Mouse (Mus musculus) MEL (cell line): ENCODE results near the gene Marf1. TPM values are rescaled to one million over a fixed set of nuclear protein-coding genes. Genes with fewer than 3 reads are reported as not detected.

Experiments used
- DNase-seq: peaks from one replicate; pipeline ENCODE4 v3.0.0; 2011; ENCODE audit warnings: low read depth, low spot score
- H3K27ac ChIP-seq: 2 replicates; pipeline ENCODE4 v1.5.1; 2012; ENCODE audit warnings: low read depth, mild to moderate bottlenecking, control low read depth, low read length, moderate library complexity; ENCODE audit not compliant: control insufficient read depth
- H3K27me3 ChIP-seq, 2 experiments: fragments of 150-350 bp in 1 of 2; sonication (generic) in 1 of 2; 2 replicates each; pipeline ENCODE4 v1.6.1; 2012; ENCODE audit warnings: low read length in 2 of 2, mild to moderate bottlenecking in 2 of 2, improper control_type of control experiment in 1 of 2, moderate library complexity in 1 of 2; ENCODE audit not compliant: insufficient read depth in 2 of 2, control insufficient read depth in 1 of 2
- H3K36me3 ChIP-seq, 2 experiments: 2 replicates each; pipeline ENCODE4 v1.6.1; 2012 to 2014; ENCODE audit warnings: low read length in 2 of 2, improper control_type of control experiment in 1 of 2, inconsistent platforms in 1 of 2, mild to moderate bottlenecking in 1 of 2; ENCODE audit not compliant: insufficient read depth in 2 of 2, control insufficient read depth in 1 of 2
- H3K4me1 ChIP-seq, 2 experiments: fragments of 150-350 bp in 1 of 2; sonication (generic) in 1 of 2; 2 replicates each; pipeline ENCODE4 v1.6.1; 2012; ENCODE audit warnings: low read length in 2 of 2, improper control_type of control experiment in 1 of 2, mild to moderate bottlenecking in 1 of 2; ENCODE audit not compliant: insufficient read depth in 2 of 2, control insufficient read depth in 1 of 2
- H3K4me3 ChIP-seq, 2 experiments: fragments of 150-350 bp in 1 of 2; sonication (generic) in 1 of 2; 2 replicates each; pipeline ENCODE4 v1.5.1; 2012; ENCODE audit warnings: low read depth in 2 of 2, low read length in 2 of 2, mild to moderate bottlenecking in 2 of 2, moderate library complexity in 2 of 2, control low read depth in 1 of 2, improper control_type of control experiment in 1 of 2; ENCODE audit not compliant: control insufficient read depth in 1 of 2, insufficient read depth in 1 of 2
- H3K79me2 ChIP-seq: 2 replicates; pipeline ENCODE4 v1.6.1; 2012; ENCODE audit warnings: mild to moderate bottlenecking, low read length, moderate library complexity; ENCODE audit not compliant: control insufficient read depth, poor library complexity, insufficient read depth
- H3K9ac ChIP-seq: 2 replicates; pipeline ENCODE4 v1.6.1; 2012; ENCODE audit warnings: low read depth, mild to moderate bottlenecking, control low read depth, low read length, moderate library complexity; ENCODE audit not compliant: control insufficient read depth, poor library complexity, severe bottlenecking
- H3K9me3 ChIP-seq: fragments of 150-350 bp; sonication (generic); replicated peaks from 2 replicates; pipeline ENCODE4 v1.6.1; 2012; ENCODE audit warnings: mild to moderate bottlenecking, low read length, improper control_type of control experiment, moderate library complexity; ENCODE audit not compliant: insufficient read depth
- BHLHE40 ChIP-seq: IDR thresholded peaks from 2 replicates; pipeline ENCODE4 v1.6.1; 2012; ENCODE audit warnings: low read depth, mild to moderate bottlenecking, inconsistent platforms, low read length, improper control_type of control experiment, borderline replicate concordance
- CHD1 ChIP-seq: IDR thresholded peaks from 2 replicates; pipeline ENCODE4 v1.6.1; 2012; ENCODE audit warnings: low read depth, mild to moderate bottlenecking, inconsistent platforms, low read length, improper control_type of control experiment
- CHD2 ChIP-seq: IDR thresholded peaks from 2 replicates; pipeline ENCODE4 v1.6.1; 2011; ENCODE audit warnings: low read length, improper control_type of control experiment
- CTCF ChIP-seq, 3 experiments: IDR thresholded peaks in 2 of 3; conservative IDR thresholded peaks in 1 of 3; 2 replicates each; pipeline ENCODE4 v1.5.1; 2011 to 2012; ENCODE audit warnings: low read length in 3 of 3, low read depth in 2 of 3, mild to moderate bottlenecking in 2 of 3, improper control_type of control experiment in 1 of 3, inconsistent platforms in 1 of 3, mixed read lengths in 1 of 3, moderate library complexity in 1 of 3; ENCODE audit not compliant: control insufficient read depth in 1 of 3, insufficient read depth in 1 of 3, poor library complexity in 1 of 3, severe bottlenecking in 1 of 3
- E2F4 ChIP-seq: IDR thresholded peaks from 2 replicates; pipeline ENCODE4 v1.6.1; 2011; ENCODE audit warnings: low read depth, low read length, improper control_type of control experiment, borderline replicate concordance
- ELF1 ChIP-seq: IDR thresholded peaks from 2 replicates; pipeline ENCODE4 v1.6.1; 2014; ENCODE audit warnings: low read depth, mild to moderate bottlenecking, inconsistent platforms, low read length, improper control_type of control experiment, moderate library complexity
- EP300 ChIP-seq, 2 experiments: IDR thresholded peaks; 2 replicates each; pipeline ENCODE4 v1.6.1; 2011; ENCODE audit warnings: improper control_type of control experiment in 2 of 2, low read length in 2 of 2, low read depth in 1 of 2, mild to moderate bottlenecking in 1 of 2
- GABPA ChIP-seq: IDR thresholded peaks from 2 replicates; pipeline ENCODE4 v1.6.1; 2012; ENCODE audit warnings: low read depth, mild to moderate bottlenecking, inconsistent platforms, low read length, improper control_type of control experiment, moderate library complexity
- GATA1 ChIP-seq: IDR thresholded peaks from 2 replicates; pipeline ENCODE4 v1.6.1; 2011; ENCODE audit warnings: low read depth, low read length, improper control_type of control experiment
- HCFC1 ChIP-seq: IDR thresholded peaks from 2 replicates; pipeline ENCODE4 v1.6.1; 2012; ENCODE audit warnings: low read depth, mild to moderate bottlenecking, inconsistent platforms, low read length, improper control_type of control experiment, moderate library complexity
- JUND ChIP-seq: IDR thresholded peaks from 2 replicates; pipeline ENCODE4 v1.6.1; 2011; ENCODE audit warnings: low read depth, mild to moderate bottlenecking, improper control_type of control experiment, low read length
- KAT2A ChIP-seq: conservative IDR thresholded peaks from 2 replicates; pipeline ENCODE4 v1.6.1; 2012; ENCODE audit warnings: low read depth, low read length, improper control_type of control experiment, inconsistent platforms
- MAFK ChIP-seq: IDR thresholded peaks from 2 replicates; pipeline ENCODE4 v1.6.1; 2011; ENCODE audit warnings: low read depth, mild to moderate bottlenecking, low read length, improper control_type of control experiment, borderline replicate concordance
- MAX ChIP-seq: IDR thresholded peaks from 2 replicates; pipeline ENCODE4 v1.6.1; 2011; ENCODE audit warnings: low read length, improper control_type of control experiment
- MAZ ChIP-seq: IDR thresholded peaks from 2 replicates; pipeline ENCODE4 v1.6.1; 2012; ENCODE audit warnings: low read depth, mild to moderate bottlenecking, inconsistent platforms, low read length, improper control_type of control experiment
- MEF2A ChIP-seq: IDR thresholded peaks from 2 replicates; pipeline ENCODE4 v1.6.1; 2014; ENCODE audit warnings: low read depth, mild to moderate bottlenecking, inconsistent platforms, low read length, improper control_type of control experiment; ENCODE audit not compliant: poor library complexity, insufficient replicate concordance, severe bottlenecking; ENCODE audit errors: extremely low read depth
- MYB ChIP-seq: IDR thresholded peaks from 2 replicates; pipeline ENCODE4 v1.6.1; 2011; ENCODE audit warnings: mild to moderate bottlenecking, low read depth, low read length, improper control_type of control experiment
- MYC ChIP-seq: IDR thresholded peaks from 2 replicates; pipeline ENCODE4 v1.6.1; 2011; ENCODE audit warnings: low read depth, mild to moderate bottlenecking, low read length, improper control_type of control experiment, moderate library complexity
- NELFE ChIP-seq: IDR thresholded peaks from 2 replicates; pipeline ENCODE4 v1.6.1; 2011; ENCODE audit warnings: low read depth, low read length, improper control_type of control experiment
- NRF1 ChIP-seq: IDR thresholded peaks from 2 replicates; pipeline ENCODE4 v1.6.1; 2014; ENCODE audit warnings: low read depth, mild to moderate bottlenecking, inconsistent platforms, low read length, improper control_type of control experiment, moderate library complexity; ENCODE audit not compliant: poor library complexity, insufficient read depth, severe bottlenecking
- POLR2A ChIP-seq, 2 experiments: IDR thresholded peaks; 2 replicates each; pipeline ENCODE4 v1.6.1; 2011 to 2012; ENCODE audit warnings: low read length in 2 of 2, mild to moderate bottlenecking in 2 of 2, control low read depth in 1 of 2, improper control_type of control experiment in 1 of 2, low read depth in 1 of 2, moderate library complexity in 1 of 2; ENCODE audit not compliant: control insufficient read depth in 1 of 2, insufficient read depth in 1 of 2, poor library complexity in 1 of 2
- POLR2AphosphoS2 ChIP-seq: IDR thresholded peaks from 2 replicates; pipeline ENCODE4 v1.6.1; 2011; ENCODE audit warnings: low read length, improper control_type of control experiment
- POLR2AphosphoS5 ChIP-seq: IDR thresholded peaks from 2 replicates; pipeline ENCODE4 v1.6.1; 2012; ENCODE audit warnings: low read depth, borderline replicate concordance, mild to moderate bottlenecking, inconsistent platforms, low read length, moderate library complexity, mixed read lengths
- RCOR1 ChIP-seq: IDR thresholded peaks from 2 replicates; pipeline ENCODE4 v1.6.1; 2012; ENCODE audit warnings: low read depth, mild to moderate bottlenecking, inconsistent platforms, low read length, improper control_type of control experiment
- SIN3A ChIP-seq: IDR thresholded peaks from 2 replicates; pipeline ENCODE4 v1.6.1; 2012; ENCODE audit warnings: low read length, improper control_type of control experiment, inconsistent platforms
- SMC3 ChIP-seq: IDR thresholded peaks from 2 replicates; pipeline ENCODE4 v1.6.1; 2011; ENCODE audit warnings: low read depth, low read length, improper control_type of control experiment
- TAL1 ChIP-seq: IDR thresholded peaks from 2 replicates; pipeline ENCODE4 v1.6.1; 2012; ENCODE audit warnings: mild to moderate bottlenecking, inconsistent platforms, low read length, moderate library complexity, mixed read lengths
- TBP ChIP-seq: IDR thresholded peaks from 2 replicates; pipeline ENCODE4 v1.8.0; 2011; ENCODE audit warnings: low read depth, low read length, improper control_type of control experiment
- TCF12 ChIP-seq: IDR thresholded peaks from 2 replicates; pipeline ENCODE4 v1.6.1; 2014; ENCODE audit warnings: low read depth, mild to moderate bottlenecking, inconsistent platforms, low read length, improper control_type of control experiment, moderate library complexity
- UBTF ChIP-seq: IDR thresholded peaks from 2 replicates; pipeline ENCODE4 v1.6.1; 2012; ENCODE audit warnings: low read depth, mild to moderate bottlenecking, inconsistent platforms, low read length, improper control_type of control experiment, moderate library complexity, borderline replicate concordance; ENCODE audit not compliant: insufficient read depth
- USF1 ChIP-seq: IDR thresholded peaks from 2 replicates; pipeline ENCODE4 v1.6.1; 2014; ENCODE audit warnings: low read depth, mild to moderate bottlenecking, inconsistent platforms, low read length, improper control_type of control experiment, moderate library complexity
- USF2 ChIP-seq, 2 experiments: IDR thresholded peaks; 2 replicates each; pipeline ENCODE4 v1.6.1; 2011 to 2012; ENCODE audit warnings: improper control_type of control experiment in 2 of 2, low read length in 2 of 2, borderline replicate concordance in 1 of 2, inconsistent platforms in 1 of 2, low read depth in 1 of 2, mild to moderate bottlenecking in 1 of 2; ENCODE audit not compliant: insufficient read depth in 1 of 2
- ZC3H11A ChIP-seq: IDR thresholded peaks from 2 replicates; pipeline ENCODE4 v1.6.1; 2012; ENCODE audit warnings: low read depth, mild to moderate bottlenecking, inconsistent platforms, low read length, improper control_type of control experiment
- ZKSCAN1 ChIP-seq: IDR thresholded peaks from 2 replicates; pipeline ENCODE4 v1.6.1; 2012; ENCODE audit warnings: low read depth, mild to moderate bottlenecking, inconsistent platforms, low read length, improper control_type of control experiment, moderate library complexity
- ZMIZ1 ChIP-seq: IDR thresholded peaks from 2 replicates; pipeline ENCODE4 v1.6.1; 2012; ENCODE audit warnings: low read depth, mild to moderate bottlenecking, inconsistent platforms, low read length, improper control_type of control experiment, moderate library complexity
- ZNF384 ChIP-seq: IDR thresholded peaks from 2 replicates; pipeline ENCODE4 v1.6.1; 2012; ENCODE audit warnings: low read depth, mild to moderate bottlenecking, inconsistent platforms, low read length, improper control_type of control experiment
- polyA plus RNA-seq, 2 experiments: library from polyadenylated mRNA; stranded (reverse) in 1 of 2; unstranded in 1 of 2; fragments of >175 nt in 1 of 2; fragments of >200 nt in 1 of 2; gene quantifications; 2 replicates each; pipeline versions ENCODE4 v1.2.1 to v1.2.4; 2012; ENCODE audit warnings: low replicate concordance in 2 of 2, low read depth in 1 of 2; ENCODE audit not compliant: insufficient read length in 2 of 2, insufficient read depth in 1 of 2, missing spikeins in 1 of 2
- total RNA-seq: library from RNA; depleted of rRNA; stranded (reverse); fragments of 300-350 nt; gene quantifications from 2 replicates; pipeline ENCODE4 v1.2.3, GENCODE M21; 2012

The Marf1 gene
- total and polyA plus RNA-seq, 3 experiments: 8.7 to 16.2 TPM; not detected in 1

DNA sequence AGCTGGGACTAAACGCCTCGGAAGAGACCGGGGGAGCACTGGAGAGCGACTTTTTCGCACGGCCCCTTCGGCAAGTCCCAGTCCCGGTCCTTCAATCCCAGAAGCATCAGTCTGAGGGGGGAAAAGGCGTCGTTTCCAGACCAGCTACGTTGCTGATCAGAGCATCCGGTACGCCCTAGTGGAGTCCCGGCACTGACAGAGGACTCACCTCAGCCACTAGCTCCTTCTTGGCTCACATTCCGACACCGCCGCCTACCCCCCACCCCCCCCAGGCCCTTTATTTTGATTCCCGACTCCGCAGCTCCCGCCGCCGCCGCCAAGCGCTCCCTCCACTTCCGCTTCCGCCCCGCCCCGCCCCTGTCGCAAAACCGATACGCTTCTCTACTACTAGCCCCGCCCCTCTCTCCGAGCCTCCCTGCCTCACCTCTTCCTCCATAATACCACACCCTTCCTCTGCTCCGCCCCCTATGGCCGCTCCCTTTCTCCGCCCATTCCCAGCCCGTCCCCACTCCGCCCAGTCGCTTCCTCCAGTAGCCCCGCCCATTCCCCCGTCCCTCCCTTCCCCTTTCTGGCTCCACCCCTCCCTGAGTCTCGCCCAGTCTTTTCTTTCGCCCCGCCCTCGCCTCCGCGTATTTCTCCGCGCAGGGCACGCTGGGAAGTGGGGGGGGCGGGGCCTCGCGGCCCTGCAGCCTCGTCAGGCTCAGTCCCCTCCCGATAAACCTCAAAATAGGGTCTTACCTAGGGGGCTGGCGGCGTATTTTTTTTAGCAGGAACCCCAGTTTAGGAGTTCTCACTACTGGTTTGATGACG is 4.0 kb downstream of the Marf1 start:
- peak overlapping the region; percentile 71 for H3K27ac ChIP-seq
- H3K9me3 ChIP-seq: no peaks in the 10 kb centered on the region
- H3K36me3 ChIP-seq: peaks cover 0 to 18% of the 10 kb centered on the region in 2 experiments; a peak in 2 of 4 replicates
- no peaks in the 10 kb centered on the region for H3K27me3 ChIP-seq
- peak overlapping the region; percentile 85 for H3K9ac ChIP-seq
- peaks cover 24% of the 10 kb centered on the region for H3K79me2 ChIP-seq
- H3K4me3 ChIP-seq: peak overlapping the region; percentile 84 to 92
- peak; percentile 99 for DNase-seq
- H3K4me1 ChIP-seq: peaks cover 0 to 6% of the 10 kb centered on the region in 2 experiments; a peak in 3 of 4 replicates
- TF ChIP-seq NELFE (peak; percentile 93), GATA1 (no peak), KAT2A (no peak; the same call in 1 of the 2 replicates), CHD1 (no peak), ZMIZ1 (peak; percentile 91), HCFC1 (peak; percentile 85), ZKSCAN1 (no peak), MAZ (peak; percentile 81), TAL1 (no peak), BHLHE40 (no peak), MEF2A (no peak), TBP (peak; percentile 46; the same call in 1 of the 2 replicates), MAFK (no peak), E2F4 (no peak), POLR2AphosphoS5 (no peak), CTCF (IDR thresholded peaks at IDR 0.05 in 2 of 3, conservative IDR thresholded peaks at IDR 0.05 in 1 of 3; ENCODE audit: control insufficient read depth in 1 of 3, insufficient read depth in 1 of 3, low read depth in 2 of 3, low read length in 3 of 3, poor library complexity in 1 of 3, severe bottlenecking in 1 of 3) (no peak), EP300 (IDR thresholded peaks at IDR 0.05; ENCODE audit: low read depth in 1 of 2, low read length in 2 of 2) (no peak), USF1 (no peak), POLR2A (IDR thresholded peaks at IDR 0.05; ENCODE audit: control insufficient read depth in 1 of 2, insufficient read depth in 1 of 2, low read depth in 1 of 2, low read length in 2 of 2, poor library complexity in 1 of 2) (peak; percentile 94 to 97), ZNF384 (no peak), SMC3 (no peak), MYB (no peak), ELF1 (peak; percentile 81), GABPA (no peak), USF2 (IDR thresholded peaks at IDR 0.05; ENCODE audit: borderline replicate concordance in 1 of 2, insufficient read depth in 1 of 2, low read depth in 1 of 2, low read length in 2 of 2) (no peak), MAX (no peak), TCF12 (no peak), RCOR1 (no peak), JUND (no peak), SIN3A (no peak; the same call in 1 of the 2 replicates), ZC3H11A (no peak), UBTF (no peak), POLR2AphosphoS2 (peak; percentile 92), NRF1 (peak; percentile 26; the same call in 1 of the 2 replicates), CHD2 (no peak), MYC (no peak)
